Mouse (Mus musculus) myocyte (in vitro differentiated cells): Measurements from ENCODE around the gene Col4a1. TPM values are rescaled to one million over a fixed set of nuclear protein-coding genes. Genes with fewer than 3 reads are reported as not detected.

Experiments used
- H3K27me3 ChIP-seq: one replicate; pipeline ENCODE4 v1.6.1; 2011; ENCODE audit not compliant: control insufficient read depth, insufficient read depth, insufficient read length
- H3K36me3 ChIP-seq: one replicate; pipeline ENCODE4 v1.6.1; 2011; ENCODE audit not compliant: control insufficient read depth, insufficient read depth
- H3K4me2 ChIP-seq: one replicate; pipeline ENCODE4 v1.6.1; 2011; ENCODE audit warnings: low read depth, control low read depth
- H3K4me3 ChIP-seq: one replicate; pipeline ENCODE4 v1.5.1; 2011; ENCODE audit warnings: mild to moderate bottlenecking, control low read depth, moderate library complexity
- H3K79me2 ChIP-seq: one replicate; pipeline ENCODE4 v1.6.1; 2011; ENCODE audit not compliant: control insufficient read depth, insufficient read depth
- H3ac ChIP-seq: one replicate; pipeline ENCODE4 v1.6.1; 2011; ENCODE audit not compliant: control insufficient read depth, insufficient read length
- CEBPB ChIP-seq: IDR thresholded peaks from 2 replicates; pipeline ENCODE4 v1.6.1; 2011; ENCODE audit warnings: mild to moderate bottlenecking, moderate library complexity; ENCODE audit not compliant: poor library complexity, insufficient read depth, severe bottlenecking
- E2F4 ChIP-seq: IDR thresholded peaks from one replicate; pipeline ENCODE4 v1.6.1; 2011; ENCODE audit warnings: mild to moderate bottlenecking, control low read depth, moderate library complexity; ENCODE audit not compliant: insufficient read depth
- MAX ChIP-seq: IDR thresholded peaks from one replicate; pipeline ENCODE4 v1.6.1; 2011; ENCODE audit warnings: low read depth, mild to moderate bottlenecking, control low read depth
- MYOD1 ChIP-seq, 3 experiments: IDR thresholded peaks; one replicate each; pipeline ENCODE4 v1.6.1; 2011; ENCODE audit warnings: control low read depth in 2 of 3, low read depth in 2 of 3, mild to moderate bottlenecking in 2 of 3, moderate library complexity in 1 of 3; ENCODE audit not compliant: insufficient read length in 2 of 3, control insufficient read depth in 1 of 3
- MYOG ChIP-seq, 3 experiments: IDR thresholded peaks; one replicate each; pipeline ENCODE4 v1.6.1; 2011; ENCODE audit warnings: control low read depth in 2 of 3, low read depth in 2 of 3, mild to moderate bottlenecking in 2 of 3; ENCODE audit not compliant: insufficient read length in 2 of 3, control insufficient read depth in 1 of 3, insufficient read depth in 1 of 3
- POLR2A ChIP-seq: IDR thresholded peaks from one replicate; pipeline ENCODE4 v1.6.1; 2011; ENCODE audit warnings: low read depth, mild to moderate bottlenecking, control low read depth, moderate library complexity; ENCODE audit not compliant: insufficient read length
- POLR2AphosphoS2 ChIP-seq: IDR thresholded peaks from one replicate; pipeline ENCODE4 v1.6.1; 2011; ENCODE audit warnings: low read depth, control low read depth; ENCODE audit not compliant: insufficient read length
- REST ChIP-seq: IDR thresholded peaks from one replicate; pipeline ENCODE4 v1.6.1; 2011; ENCODE audit warnings: mild to moderate bottlenecking, control low read depth, moderate library complexity; ENCODE audit not compliant: insufficient read depth, insufficient read length
- SRF ChIP-seq: IDR thresholded peaks from one replicate; pipeline ENCODE4 v1.6.1; 2011; ENCODE audit warnings: low read depth; ENCODE audit not compliant: control insufficient read depth, insufficient read length
- TCF12 ChIP-seq: IDR thresholded peaks from one replicate; pipeline ENCODE4 v1.6.1; 2011; ENCODE audit warnings: mild to moderate bottlenecking, control low read depth; ENCODE audit not compliant: poor library complexity, insufficient read depth, severe bottlenecking
- TCF3 ChIP-seq: IDR thresholded peaks from one replicate; pipeline ENCODE4 v1.6.1; 2011; ENCODE audit warnings: low read depth, control low read depth; ENCODE audit not compliant: insufficient read length
- USF1 ChIP-seq: IDR thresholded peaks from one replicate; pipeline ENCODE4 v1.6.1; 2011; ENCODE audit warnings: low read depth, mild to moderate bottlenecking, control low read depth, moderate library complexity
- polyA plus RNA-seq: library from polyadenylated mRNA; unstranded; fragments of >200 nt; fragmentation: generic; extraction: Trizol; gene quantifications from one replicate; pipeline ENCODE4 v1.2.1, GENCODE M21; 2012; ENCODE audit warnings: missing spikeins

Gene Col4a1
- polyA plus RNA-seq, 1 experiment: 34.8 TPM

DNA sequence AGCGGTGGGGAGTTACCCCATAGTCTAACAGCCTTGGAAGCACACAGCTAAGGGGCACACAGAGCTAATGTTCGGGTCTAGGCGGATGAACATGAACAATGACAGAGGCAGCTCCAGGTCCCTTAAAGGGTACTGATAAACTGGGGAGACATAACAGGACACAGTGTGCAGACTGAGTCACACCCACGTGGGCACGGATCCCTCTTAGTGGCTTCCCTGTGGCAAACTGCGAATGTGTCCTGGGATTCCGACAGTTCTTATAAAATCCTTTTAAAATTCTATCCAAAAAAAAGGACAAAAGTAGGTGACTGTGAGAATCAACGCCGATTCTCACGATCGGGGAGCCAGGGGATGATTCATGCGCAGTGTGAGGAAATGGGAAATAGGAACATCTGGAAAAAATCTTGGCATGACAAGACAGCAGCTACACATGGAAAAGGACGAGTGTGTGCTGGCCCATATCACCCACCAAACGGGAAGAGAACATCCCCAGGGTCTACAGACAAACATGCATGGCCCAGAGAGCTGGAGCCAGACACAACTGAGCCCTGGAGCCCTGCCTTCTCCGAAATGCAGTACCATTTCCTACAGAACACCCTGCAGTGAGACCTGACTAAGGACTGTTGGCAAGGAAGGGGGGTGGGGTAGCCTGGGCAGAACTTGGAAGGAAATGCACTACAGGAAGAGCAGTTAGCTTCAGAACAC lies 50.4 kb downstream of the Col4a1 start:
- TF ChIP-seq MAX (no peak), REST (no peak), CEBPB (no peak), SRF (no peak), USF1 (no peak), TCF12 (no peak), POLR2AphosphoS2 (no peak), E2F4 (no peak), MYOG (IDR thresholded peaks at IDR 0.05; ENCODE audit: control insufficient read depth in 1 of 3, insufficient read depth in 1 of 3, insufficient read length in 2 of 3, low read depth in 2 of 3) (no peak), TCF3 (no peak), POLR2A (no peak), MYOD1 (IDR thresholded peaks at IDR 0.05; ENCODE audit: control insufficient read depth in 1 of 3, insufficient read length in 2 of 3, low read depth in 2 of 3) (no peak)
- Histone ChIP-seq H3K4me3 (no peak overlapping the region), H3K4me2 (peak overlapping the region; percentile 46), H3K79me2 (no peaks in the 10 kb centered on the region), H3K27me3 (no peaks in the 10 kb centered on the region), H3ac (no peak overlapping the region), H3K36me3 (no peaks in the 10 kb centered on the region)

DNA sequence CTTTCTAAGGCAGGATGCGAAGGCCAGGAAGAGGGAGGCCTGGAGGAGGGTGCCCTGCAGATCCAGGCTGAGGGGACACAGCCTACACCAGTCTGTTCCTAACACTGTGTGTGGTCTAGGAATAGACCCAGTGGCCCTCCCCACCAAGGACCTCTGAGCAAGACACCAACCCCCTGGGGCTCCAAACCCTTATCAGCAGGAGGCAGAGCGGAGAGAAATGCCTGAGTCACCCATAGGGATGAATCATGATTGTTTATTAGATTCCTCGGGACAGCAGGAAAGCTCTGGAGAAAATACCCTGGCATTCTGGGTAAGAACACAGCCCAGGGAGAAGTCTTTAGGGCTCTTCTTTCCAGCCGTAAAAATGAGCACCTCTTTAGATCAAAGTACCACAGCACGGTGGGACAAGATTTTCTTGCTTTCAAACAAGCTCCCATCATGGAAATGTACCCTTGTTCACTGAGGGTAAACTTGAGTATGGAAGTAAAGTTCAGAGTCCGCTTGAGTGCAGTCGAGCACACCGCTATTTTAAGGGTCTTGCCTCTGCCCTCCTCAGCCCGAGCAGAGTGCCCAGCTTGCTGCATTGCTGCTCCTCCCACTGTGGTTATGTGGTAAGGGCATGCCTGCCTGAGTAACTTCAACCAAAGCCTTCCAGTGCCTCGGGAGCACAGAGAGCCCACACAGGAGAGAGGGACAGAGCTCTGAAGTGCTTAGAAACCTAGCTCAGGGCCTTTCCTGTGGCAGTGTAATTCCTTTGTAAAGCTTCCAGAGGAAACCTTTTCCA lies 52.6 kb downstream of the Col4a1 start:
- Histone ChIP-seq H3K79me2 (no peaks in the 10 kb centered on the region), H3K4me3 (no peak overlapping the region), H3ac (no peak overlapping the region), H3K4me2 (peak overlapping the region; percentile 95), H3K27me3 (no peaks in the 10 kb centered on the region), H3K36me3 (no peaks in the 10 kb centered on the region)
- TF ChIP-seq MYOG (IDR thresholded peaks at IDR 0.05; ENCODE audit: control insufficient read depth in 1 of 3, insufficient read depth in 1 of 3, insufficient read length in 2 of 3, low read depth in 2 of 3) (peak in 1 of 3 experiments; percentile 36), TCF12 (no peak)

DNA sequence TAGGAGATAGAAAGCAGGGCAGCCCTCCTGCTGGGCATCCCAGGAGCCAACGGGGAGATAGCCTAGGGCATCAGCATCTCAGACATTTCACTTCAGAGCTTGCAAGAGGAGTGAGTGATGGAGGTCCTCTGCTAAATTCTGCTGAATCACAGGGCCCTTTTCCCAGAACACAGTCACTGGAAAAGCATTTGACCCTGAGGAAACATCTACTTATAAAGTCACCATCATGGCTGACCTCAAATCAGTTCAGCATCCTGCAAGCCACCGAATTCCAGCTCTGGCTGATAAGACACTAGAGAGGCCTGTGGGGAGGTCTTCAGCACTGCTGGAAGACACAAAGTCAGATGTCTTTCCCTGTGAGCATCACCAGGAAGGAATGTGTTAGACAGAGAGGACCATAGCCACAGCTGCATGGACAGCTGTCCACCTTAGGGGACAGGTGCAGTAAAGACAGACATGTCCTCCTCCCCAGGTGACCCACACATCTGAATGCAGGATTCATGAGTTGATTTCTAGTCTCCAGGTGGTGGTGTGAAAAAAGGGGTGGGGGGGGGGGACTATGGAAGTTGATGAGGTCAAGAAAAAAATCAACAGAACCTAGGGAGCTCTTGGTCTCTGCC lies 54.0 kb downstream of the Col4a1 start:
- no peak overlapping the region for H3ac ChIP-seq
- TF ChIP-seq MYOG (IDR thresholded peaks at IDR 0.05; ENCODE audit: control insufficient read depth in 1 of 3, insufficient read depth in 1 of 3, insufficient read length in 2 of 3, low read depth in 2 of 3): peak in 2 of 3 experiments; percentile 47 to 76
- no peak for TF ChIP-seq REST
- peak; percentile 73 for TF ChIP-seq TCF3
- no peak for TF ChIP-seq SRF
- TF ChIP-seq POLR2AphosphoS2: no peak
- no peak for TF ChIP-seq E2F4
- TF ChIP-seq CEBPB: no peak
- peak in 2 of 3 experiments; percentile 96 for TF ChIP-seq MYOD1 (IDR thresholded peaks at IDR 0.05; ENCODE audit: control insufficient read depth in 1 of 3, insufficient read length in 2 of 3, low read depth in 2 of 3)
- TF ChIP-seq TCF12: peak; percentile 67
- TF ChIP-seq POLR2A: no peak
- TF ChIP-seq MAX: no peak
- TF ChIP-seq USF1: no peak
- H3K4me2 ChIP-seq: peak overlapping the region; percentile 19
- no peaks in the 10 kb centered on the region for H3K27me3 ChIP-seq
- no peak overlapping the region for H3K4me3 ChIP-seq
- H3K36me3 ChIP-seq: no peaks in the 10 kb centered on the region
- no peaks in the 10 kb centered on the region for H3K79me2 ChIP-seq

DNA sequence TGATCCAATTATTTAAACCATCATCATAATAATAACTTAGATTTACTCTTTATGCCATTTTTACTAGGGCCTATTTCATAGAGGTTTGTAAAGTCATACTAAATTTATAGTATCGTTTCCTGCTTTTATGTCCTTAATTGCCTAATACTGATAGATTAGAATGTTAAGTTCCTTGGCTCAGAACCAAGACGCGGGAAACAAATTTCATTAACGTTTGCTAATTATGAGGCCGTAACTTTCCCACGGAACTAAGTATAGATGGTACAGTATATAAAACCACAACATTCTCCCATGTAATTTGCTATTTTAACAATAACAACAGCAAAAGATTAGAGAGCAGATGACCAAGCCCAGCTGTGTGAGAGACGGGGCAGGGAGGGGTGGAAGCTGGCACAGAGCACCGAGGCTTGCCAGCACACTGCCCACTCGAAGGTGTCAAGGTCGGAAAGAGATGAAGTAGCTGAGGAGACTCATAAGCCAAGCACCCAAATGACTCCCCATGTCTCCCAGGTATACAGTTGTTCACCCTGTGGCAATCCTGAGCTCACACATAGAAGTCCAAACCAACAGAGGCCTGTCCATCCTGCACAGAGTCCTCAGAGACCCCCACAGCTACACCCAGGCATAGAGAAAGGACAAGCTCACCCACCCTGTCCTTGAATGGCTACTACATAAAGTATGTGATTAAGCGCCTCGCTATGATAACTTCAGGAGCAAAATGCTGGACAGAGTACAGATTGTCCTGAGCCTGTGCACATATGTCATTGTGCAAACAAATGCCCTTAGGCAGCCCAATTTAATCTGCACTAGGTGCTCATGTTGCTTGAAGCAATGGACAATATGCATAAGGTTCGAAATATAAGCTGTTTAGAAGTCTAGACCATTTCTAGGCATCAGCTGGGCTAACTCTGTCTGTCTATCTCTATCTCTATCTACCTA lies 55.3 kb downstream of the Col4a1 start:
- H3K79me2 ChIP-seq: no peaks in the 10 kb centered on the region
- H3K4me2 ChIP-seq: no peak overlapping the region
- TF ChIP-seq POLR2AphosphoS2: no peak
- TF ChIP-seq MYOD1 (IDR thresholded peaks at IDR 0.05; ENCODE audit: control insufficient read depth in 1 of 3, insufficient read length in 2 of 3, low read depth in 2 of 3): no peak
- peak; percentile 40 for TF ChIP-seq REST
- no peak for TF ChIP-seq MYOG (IDR thresholded peaks at IDR 0.05; ENCODE audit: control insufficient read depth in 1 of 3, insufficient read depth in 1 of 3, insufficient read length in 2 of 3, low read depth in 2 of 3)
- no peak for TF ChIP-seq TCF3
- no peak for TF ChIP-seq CEBPB
- no peak for TF ChIP-seq MAX
- H3K4me3 ChIP-seq: no peak overlapping the region
- no peaks in the 10 kb centered on the region for H3K36me3 ChIP-seq
- H3ac ChIP-seq: no peak overlapping the region
- no peaks in the 10 kb centered on the region for H3K27me3 ChIP-seq
